Mouse (Mus musculus): ENCODE measurements around the gene Tor1a. TPM values are rescaled to one million over a fixed set of nuclear protein-coding genes. Genes with fewer than 3 reads are reported as not detected.

The Tor1a gene
- polyA plus RNA-seq (2012; rRNA removed), result 37.4 and 41.5 TPM in 2 replicates

- DNase-seq (ENCODE audit: low read depth), result no peak
Observed at GRCm38 (mm10) chr2:30967352-30968327, at the start of gene Tor1a. Tor1a (minus strand) TSS chr2:30967933.

DNA sequence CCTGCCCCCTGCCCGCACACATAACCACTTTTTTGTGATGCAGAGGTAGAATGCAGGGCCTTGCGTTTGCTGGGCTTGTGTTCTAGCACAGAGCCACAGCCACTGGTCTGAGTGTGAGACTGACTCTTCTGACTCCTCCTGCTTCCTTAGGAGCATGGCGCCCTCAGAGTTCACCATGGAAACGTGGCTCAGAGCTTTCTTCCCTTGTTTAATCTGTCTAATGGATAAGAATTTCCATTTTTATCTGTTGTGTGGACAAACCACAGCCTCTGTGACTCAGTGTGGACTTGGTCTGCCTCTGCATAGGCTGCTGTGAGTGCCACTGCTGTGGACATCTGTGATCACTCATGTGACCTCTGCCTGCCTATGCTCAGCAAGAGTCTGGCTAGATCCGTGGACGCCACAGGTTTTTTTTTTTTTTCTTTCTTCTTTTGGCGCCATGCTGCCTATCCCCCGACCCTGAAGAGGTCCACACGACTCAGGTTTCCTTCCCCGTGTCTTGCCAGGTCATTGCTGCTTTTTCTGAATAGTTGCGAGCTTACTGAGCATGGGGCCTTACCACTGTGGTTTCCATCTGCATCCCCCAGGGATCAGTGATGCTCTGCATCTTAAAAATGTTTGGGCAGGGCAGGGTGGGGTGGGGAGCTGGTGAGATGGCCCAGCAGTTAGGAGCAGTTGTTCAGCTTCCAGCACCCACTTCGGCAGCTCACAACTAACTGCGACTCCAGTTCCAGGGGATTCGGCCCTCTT is 45.8 kb upstream of the Tor1a start:
- DNase-seq (ENCODE audit: low read depth), result no peak

DNA sequence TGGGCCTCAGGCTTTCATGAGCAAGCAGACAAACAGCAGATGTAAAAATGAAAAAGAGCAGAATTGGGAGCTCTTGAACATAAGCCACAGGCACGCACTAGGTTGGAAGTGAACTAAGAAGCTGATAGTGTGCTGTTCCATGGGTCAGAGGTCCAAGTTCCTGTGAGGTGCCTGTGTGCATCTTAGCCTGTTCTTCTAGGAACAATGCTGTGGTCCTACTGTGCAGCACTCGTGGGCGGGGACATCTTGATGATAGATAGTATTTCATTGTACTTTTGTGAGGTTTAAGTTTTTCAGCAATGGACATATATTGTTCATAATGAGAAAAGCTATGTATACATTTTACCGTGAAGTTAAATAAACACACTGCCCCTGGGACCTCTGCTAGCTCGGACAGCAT is 39.5 kb upstream of the Tor1a start:
- no peak for DNase-seq (ENCODE audit: low read depth)

- no peak for DNase-seq (ENCODE audit: low read depth)
Observed at GRCm38 (mm10) chr2:31006434-31006833, 38.7 kb upstream of the Tor1a start.

GRCm38 (mm10) chr2:31005453-31005852 is 37.7 kb upstream of the Tor1a start:
- DNase-seq (ENCODE audit: low read depth), result no peak

DNA sequence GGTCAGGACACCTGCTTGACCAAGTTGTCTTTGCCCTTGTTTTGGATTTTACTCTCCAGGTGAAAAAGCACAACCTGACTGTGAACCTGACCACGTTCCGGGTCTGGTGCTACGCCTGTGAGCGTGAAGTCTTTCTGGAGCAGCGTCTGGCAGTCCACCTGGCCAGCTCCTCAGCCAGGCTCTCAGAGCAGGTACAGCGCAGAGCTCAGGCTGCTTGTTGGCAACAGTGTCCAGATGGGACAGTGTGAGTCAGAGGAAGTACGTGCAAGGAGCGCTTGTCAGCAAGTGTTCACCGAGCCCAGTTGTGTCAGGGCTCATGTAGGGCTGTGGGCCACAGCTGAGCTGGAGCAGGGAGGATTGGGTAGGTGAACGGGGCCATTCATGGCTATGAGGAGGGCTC is 35.1 kb upstream of the Tor1a start:
- DNase-seq (ENCODE audit: low read depth), result no peak

- DNase-seq (ENCODE audit: low read depth), result no peak
Observed at GRCm38 (mm10) chr2:30998443-30999260, 30.9 kb upstream of the Tor1a start.

- DNase-seq (ENCODE audit: low read depth), result no peak
Observed at GRCm38 (mm10) chr2:30995432-30995996, 27.8 kb upstream of the Tor1a start.

GRCm38 (mm10) chr2:30994853-30995252 is 27.1 kb upstream of the Tor1a start:
- no peak for DNase-seq (ENCODE audit: low read depth)

DNA sequence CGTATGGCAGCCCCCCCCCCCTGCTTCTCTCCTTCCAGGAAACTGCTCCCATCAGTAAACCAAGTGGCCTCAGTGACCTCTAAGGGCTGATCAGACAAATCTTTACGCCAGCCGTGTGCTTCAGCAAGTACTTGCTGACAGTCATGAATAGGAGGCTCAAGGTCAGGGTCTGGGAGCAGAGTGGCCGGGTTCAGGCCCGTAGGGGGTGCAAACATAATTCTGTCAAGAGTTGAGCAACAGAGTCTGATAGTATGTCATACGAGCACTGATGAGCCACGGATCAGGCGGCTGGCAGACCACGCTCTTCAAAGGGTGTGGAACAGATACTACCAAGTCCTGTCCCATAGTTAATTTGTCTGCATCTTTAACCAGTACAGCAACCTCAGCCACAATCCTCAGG is 22.5 kb upstream of the Tor1a start:
- DNase-seq (ENCODE audit: low read depth), result no peak

DNA sequence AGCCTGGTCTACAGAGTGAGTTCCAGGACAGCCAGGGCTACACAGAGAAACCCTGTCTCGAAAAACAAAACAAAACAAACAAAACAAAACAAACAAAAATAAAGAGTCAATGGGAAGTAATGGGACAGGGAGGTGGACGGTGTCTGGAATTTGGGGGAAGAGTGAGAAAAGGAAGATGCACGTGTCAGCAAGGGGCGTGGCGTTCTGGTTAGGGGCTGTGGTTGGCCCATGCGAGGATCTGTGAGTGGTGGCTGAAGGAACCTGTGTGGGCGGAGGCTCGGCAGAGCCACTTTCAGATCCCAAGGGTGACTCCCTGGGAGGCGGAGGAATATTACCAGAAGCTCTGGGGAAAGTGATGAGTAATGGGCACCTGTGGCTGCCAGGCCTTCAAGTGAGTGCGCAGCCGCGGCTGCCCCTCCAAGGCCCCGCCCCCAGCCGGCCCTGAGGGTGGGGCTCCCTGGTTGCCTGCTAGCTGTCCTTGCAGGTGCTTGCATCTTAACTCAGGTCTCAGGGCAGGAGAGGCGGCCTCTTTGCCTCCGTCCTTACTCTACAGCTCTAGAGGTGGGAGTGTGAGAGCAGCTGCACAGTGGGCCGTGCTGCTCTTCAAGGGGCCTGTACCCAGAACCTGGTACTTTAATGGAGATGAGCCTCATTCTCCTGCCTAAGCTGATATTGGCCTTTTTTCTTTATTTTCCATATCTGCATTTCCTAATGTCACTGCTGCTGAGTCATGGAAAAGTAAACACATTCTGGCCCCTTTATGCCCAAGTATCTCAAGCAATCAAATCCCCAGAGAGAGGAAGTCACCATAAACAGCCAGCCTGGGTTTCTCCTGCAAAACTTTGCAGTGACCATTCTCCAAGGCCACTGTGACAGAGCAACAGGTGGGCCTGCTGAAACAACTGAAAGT is 17.6 kb upstream of the Tor1a start:
- DNase-seq (ENCODE audit: low read depth), result peak; percentile 46

DNA sequence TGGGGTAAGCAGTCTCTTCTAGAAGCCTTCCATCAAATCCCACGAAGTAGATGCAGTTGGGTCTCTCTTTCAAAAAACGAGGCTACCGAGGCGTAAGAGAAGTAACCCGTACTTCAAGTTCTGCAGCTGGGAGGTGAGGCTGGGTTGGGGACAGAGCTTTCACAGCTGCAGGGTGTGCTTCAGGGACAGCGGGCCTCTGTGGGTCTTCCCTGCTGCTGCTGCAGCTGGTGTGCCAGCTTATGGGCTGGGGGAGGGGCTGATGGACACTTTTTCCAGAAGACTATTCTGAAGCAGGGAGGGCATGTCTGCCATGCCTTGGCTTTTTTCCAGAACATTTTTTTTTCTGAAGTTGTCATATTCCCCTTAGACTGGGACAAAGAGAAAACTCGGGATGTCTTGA is 15.3 kb upstream of the Tor1a start:
- no peak for DNase-seq (ENCODE audit: low read depth)

DNA sequence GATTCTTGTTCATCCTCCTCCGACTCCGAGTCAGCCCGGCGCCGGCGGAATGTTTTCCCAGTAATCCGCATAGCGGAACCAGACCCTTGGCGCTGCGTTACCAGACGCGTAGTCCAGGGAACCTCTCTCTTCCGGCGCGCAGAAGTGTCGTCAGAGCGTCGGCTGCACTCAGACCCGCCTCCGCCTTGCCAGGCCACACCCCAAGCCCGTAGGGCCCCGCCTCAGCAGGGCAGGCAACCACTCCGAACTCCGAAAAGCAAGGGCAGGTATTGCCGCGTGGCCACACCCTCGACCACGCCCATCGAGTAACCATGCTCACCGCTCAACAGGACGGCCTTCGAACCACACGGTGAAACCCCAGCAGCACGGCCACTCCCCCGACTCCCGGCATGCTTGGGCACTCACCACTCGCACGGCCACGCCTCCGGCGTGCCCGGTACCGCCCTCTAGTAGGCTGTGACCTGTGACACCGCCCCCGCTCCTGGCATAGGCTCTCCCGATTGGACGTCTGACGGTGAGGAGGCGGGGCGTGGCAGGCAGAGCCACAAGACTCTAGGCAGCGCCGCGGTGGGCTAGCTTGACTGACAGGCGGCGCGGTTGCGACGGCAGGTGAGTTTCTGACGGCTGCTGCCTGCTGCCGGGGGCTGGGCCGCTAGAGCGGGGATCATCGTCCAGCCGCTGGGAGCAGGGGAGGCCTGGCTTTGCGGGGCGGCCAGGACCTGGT is 14.2 kb upstream of the Tor1a start, which contains the start of the genes BC005624 and Usp20:
Gene BC005624, minus strand, starts transcription at position 412 of the 724 bp plus-strand sequence.
Gene Usp20, plus strand, starts transcription at position 490 of the 724 bp plus-strand sequence.
- peak; percentile 97 for DNase-seq (ENCODE audit: low read depth)

DNA sequence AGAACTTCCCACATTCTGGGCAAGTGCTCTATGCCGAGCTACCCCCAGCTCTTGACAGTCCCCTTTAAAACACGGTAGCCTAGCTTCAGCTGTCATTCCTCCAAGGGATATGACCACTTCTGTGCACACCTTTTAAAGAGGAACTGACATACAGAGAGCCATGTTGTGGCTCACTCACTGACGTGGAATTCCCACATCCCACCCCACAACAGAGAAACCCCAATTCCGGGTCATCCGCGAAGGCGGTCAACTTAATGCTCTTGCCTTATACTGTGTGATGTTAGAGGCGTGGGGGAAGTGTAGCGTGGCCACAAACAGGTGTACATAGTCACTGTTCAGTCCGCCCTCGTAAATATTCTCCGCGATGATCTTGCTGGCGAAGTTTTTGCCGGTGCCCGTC is 907 bp downstream of the Tor1a start:
- no peak for DNase-seq (ENCODE audit: low read depth)

GRCm38 (mm10) chr2:30965627-30966026 is 2.1 kb downstream of the Tor1a start:
- DNase-seq (ENCODE audit: low read depth), result no peak

DNA sequence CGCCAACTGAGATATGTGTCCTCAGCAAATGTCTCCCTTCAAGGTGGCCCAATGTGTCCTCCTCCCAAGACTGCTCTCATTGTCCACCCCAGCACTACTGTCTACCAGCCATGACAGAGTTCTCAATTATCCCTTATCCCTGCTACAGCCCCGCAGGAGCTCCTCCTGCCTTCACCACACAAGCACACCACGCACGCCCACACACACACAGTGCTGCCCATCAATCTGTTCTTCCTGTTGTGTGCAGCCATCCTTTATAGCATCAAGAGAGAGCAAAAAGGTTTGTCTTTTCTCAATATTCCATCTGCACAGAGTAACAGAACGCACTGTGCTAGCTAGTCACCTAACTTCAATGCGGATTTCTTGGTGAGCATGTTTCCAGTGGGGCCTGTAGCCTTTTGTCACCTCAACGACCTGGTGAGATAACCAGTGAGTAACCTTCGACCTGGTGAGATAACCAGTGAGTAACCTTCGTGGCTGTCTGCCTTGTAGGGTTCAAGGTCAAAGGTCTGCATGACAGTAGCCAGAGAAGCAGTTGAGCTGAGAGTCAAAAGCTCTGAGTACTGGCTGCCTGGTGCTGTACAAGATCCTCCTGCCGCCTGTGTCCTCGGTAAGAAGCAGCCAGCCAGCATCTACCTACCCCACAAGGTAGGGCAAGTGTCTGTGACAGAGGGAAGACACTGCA is 5.0 kb downstream of the Tor1a start:
- DNase-seq (ENCODE audit: low read depth), result no peak

GRCm38 (mm10) chr2:30959856-30960255 is 7.9 kb downstream of the Tor1a start:
- no peak for DNase-seq (ENCODE audit: low read depth)

DNA sequence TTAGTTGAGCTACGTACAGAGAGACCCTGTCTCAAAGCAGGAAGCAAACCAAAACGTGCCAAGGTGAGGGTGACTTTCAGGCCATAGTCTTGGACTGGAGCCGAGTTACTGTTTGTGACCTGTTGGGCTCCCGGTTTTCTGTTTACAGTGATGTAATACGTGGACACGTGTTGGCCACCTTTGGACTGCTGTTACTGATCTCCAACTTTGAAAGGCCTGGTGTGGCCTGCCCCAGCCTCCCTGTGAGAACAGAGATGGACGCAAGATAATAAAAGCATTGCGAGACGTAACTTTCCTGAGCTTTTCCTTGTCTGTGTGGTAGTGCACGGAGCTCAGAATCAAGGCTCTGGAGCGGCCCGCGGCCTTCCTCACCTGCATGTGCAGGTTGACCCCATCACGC is 9.0 kb downstream of the Tor1a start:
- no peak for DNase-seq (ENCODE audit: low read depth)

- no peak for DNase-seq (ENCODE audit: low read depth)
Observed at GRCm38 (mm10) chr2:30957511-30957910, 10.2 kb downstream of the Tor1a start.
